Mouse (Mus musculus) liver, adult 2 months (tissue): ENCODE measurements around the gene Qpct.

Experiments used
- CTCF ChIP-seq: fragments of 200-500 bp; IDR thresholded peaks from 2 replicates; pipeline ENCODE4 v1.5.1; 2011; ENCODE audit warnings: low read depth, low read length, control low read depth
- POLR2A ChIP-seq: fragments of 200-500 bp; IDR thresholded peaks from 2 replicates; pipeline ENCODE4 v1.6.1; 2011; ENCODE audit warnings: low read length, control low read depth; ENCODE audit not compliant: insufficient read depth; ENCODE audit errors: extremely low read depth

GRCm38 (mm10) chr17:79069019-79069418 lies 17.3 kb downstream of the Qpct start:
- TF ChIP-seq CTCF (0 out of 2 replicates have a peak, but pooled peaks have one; percentile 12), POLR2A (no peak)
